Mouse (Mus musculus) urinary bladder, postnatal 4 days (tissue): ENCODE results near the gene Itgax.
A peak's percentile ranks its signal among the peaks of the same experiment; 100 is the strongest.

ENCODE experiments used
- DNase-seq, 2 experiments: peaks; one replicate each; pipeline ENCODE4 v3.0.0; 2021 to 2022; ENCODE audit warnings: low spot score in 2 of 2

The Itgax gene

GRCm38 (mm10) chr7:128128741-128129720, at the start of gene Itgax:
TSS of gene Itgax (plus strand) at chr7:128129547.
- DNase-seq: no peak

GRCm38 (mm10) chr7:128080012-128080411, 49.3 kb upstream of the Itgax start:
- DNase-seq: no peak

GRCm38 (mm10) chr7:128089141-128089540, 40.2 kb upstream of the Itgax start:
- DNase-seq: no peak

GRCm38 (mm10) chr7:128098135-128098534, 31.2 kb upstream of the Itgax start:
- no peak for DNase-seq

- no peak for DNase-seq
Measured at GRCm38 (mm10) chr7:128100742-128101357, 28.5 kb upstream of the Itgax start.

GRCm38 (mm10) chr7:128105246-128105645, 24.1 kb upstream of the Itgax start:
- no peak for DNase-seq

- no peak for DNase-seq
Measured at GRCm38 (mm10) chr7:128107462-128107861, 21.9 kb upstream of the Itgax start.

GRCm38 (mm10) chr7:128110314-128110713, 19.0 kb upstream of the Itgax start:
- DNase-seq: no peak

- no peak for DNase-seq
Measured at GRCm38 (mm10) chr7:128112131-128112530, 17.2 kb upstream of the Itgax start.

- no peak for DNase-seq
Measured at GRCm38 (mm10) chr7:128114371-128115105, 14.8 kb upstream of the Itgax start.

GRCm38 (mm10) chr7:128115211-128115958, 14.0 kb upstream of the Itgax start:
- DNase-seq: no peak

GRCm38 (mm10) chr7:128116396-128116795, 13.0 kb upstream of the Itgax start:
- no peak for DNase-seq

GRCm38 (mm10) chr7:128119726-128120490, 9.4 kb upstream of the Itgax start:
- DNase-seq: no peak

GRCm38 (mm10) chr7:128132148-128132547, 2.8 kb downstream of the Itgax start:
- peak in 1 of 2 experiments; percentile 32 for DNase-seq

GRCm38 (mm10) chr7:128133596-128133995, 4.2 kb downstream of the Itgax start:
- DNase-seq: peak in 1 of 2 experiments; percentile 19

GRCm38 (mm10) chr7:128136927-128137326, 7.6 kb downstream of the Itgax start:
- no peak for DNase-seq

- DNase-seq: no peak
Measured at GRCm38 (mm10) chr7:128139611-128140010, 10.3 kb downstream of the Itgax start.

GRCm38 (mm10) chr7:128150970-128151369, 21.6 kb downstream of the Itgax start:
- DNase-seq: peak in 1 of 2 experiments; percentile 25

- DNase-seq: no peak
Measured at GRCm38 (mm10) chr7:128154076-128154475, 24.7 kb downstream of the Itgax start, which contains the start of gene Itgad. TSS of gene Itgad (plus strand) at chr7:128154376.

- DNase-seq: no peak
Measured at GRCm38 (mm10) chr7:128154924-128155323, 25.6 kb downstream of the Itgax start.
